Mouse (Mus musculus) splenic B cell, adult 2 months (primary cell): Measurements from ENCODE around the gene Gm20696.
A peak's percentile ranks its signal among the peaks of the same experiment; 100 is the strongest.

Experiments
- DNase-seq: peaks from one replicate; pipeline ENCODE4 v3.0.0-alpha.2; 2011; ENCODE audit warnings: low read depth, low spot score
- H3K27me3 ChIP-seq: 2 replicates; pipeline ENCODE4 v1.6.1; 2012; ENCODE audit warnings: mild to moderate bottlenecking, low read length, moderate library complexity, mixed read lengths; ENCODE audit not compliant: control insufficient read depth, poor library complexity, insufficient read depth, severe bottlenecking
- H3K36me3 ChIP-seq: 2 replicates; pipeline ENCODE4 v1.6.1; 2012; ENCODE audit warnings: mild to moderate bottlenecking, low read length, moderate library complexity, mixed read lengths; ENCODE audit not compliant: control insufficient read depth, poor library complexity, insufficient read depth, severe bottlenecking

Gene Gm20696

GRCm38 (mm10) chr6:99453763-99454520 is 212.7 kb downstream of the Gm20696 start:
- DNase-seq, result no peak
- H3K36me3 ChIP-seq, result no peaks in the 10 kb centered on the region

GRCm38 (mm10) chr6:99452638-99453185 is 213.9 kb downstream of the Gm20696 start:
- DNase-seq, result peak; percentile 79
- Histone ChIP-seq H3K36me3 (no peaks in the 10 kb centered on the region), H3K27me3 (no peaks in the 10 kb centered on the region)

More at GRCm38 (mm10) chr6:99453763-99454520, 212.7 kb downstream of the Gm20696 start:
- no peaks in the 10 kb centered on the region for H3K27me3 ChIP-seq

DNA sequence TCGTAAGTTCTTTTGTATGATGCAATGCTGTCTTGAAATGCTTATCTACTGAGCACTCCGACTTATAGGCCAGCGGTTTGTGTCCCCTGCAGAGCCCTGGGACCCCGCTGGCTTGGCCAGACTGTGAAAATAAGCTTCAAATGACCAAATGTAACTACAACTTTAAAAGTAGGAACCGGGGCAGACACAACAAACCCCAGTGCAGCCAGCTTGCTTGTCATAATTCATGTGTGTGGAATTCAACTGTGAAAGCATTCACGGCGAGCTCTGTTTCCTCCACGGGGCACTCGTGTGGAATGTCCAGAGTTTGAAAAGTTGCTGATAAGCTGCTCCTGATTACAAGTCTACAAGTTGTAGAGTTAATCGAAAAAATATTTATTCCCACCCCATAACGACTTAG is 215.1 kb downstream of the Gm20696 start:
- Histone ChIP-seq H3K27me3 (no peaks in the 10 kb centered on the region), H3K36me3 (no peaks in the 10 kb centered on the region)
- no peak for DNase-seq

DNA sequence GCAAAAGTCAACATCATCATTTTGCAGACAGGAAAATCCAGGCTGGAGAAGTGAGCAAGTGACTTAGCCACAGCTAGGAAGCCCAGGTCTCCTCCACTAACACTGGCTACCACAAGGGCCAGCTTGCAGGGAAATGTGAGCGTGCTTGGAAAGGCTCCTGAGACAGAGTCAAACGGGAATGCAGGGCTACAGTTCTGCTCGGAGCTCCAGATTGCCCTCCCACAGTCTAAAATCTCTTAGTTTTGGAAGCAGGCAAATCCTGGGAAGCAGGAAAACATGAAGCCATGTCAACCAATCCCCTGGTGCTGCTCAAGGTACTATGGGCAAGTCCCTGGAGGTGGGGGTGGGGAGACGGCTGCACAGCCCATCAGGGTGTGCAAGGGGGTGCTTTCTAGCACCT is 219.2 kb downstream of the Gm20696 start:
- no peaks in the 10 kb centered on the region for H3K36me3 ChIP-seq
- DNase-seq, result no peak
- H3K27me3 ChIP-seq, result no peaks in the 10 kb centered on the region

GRCm38 (mm10) chr6:99446801-99447415 is 219.7 kb downstream of the Gm20696 start:
- Histone ChIP-seq H3K27me3 (no peaks in the 10 kb centered on the region), H3K36me3 (no peaks in the 10 kb centered on the region)
- DNase-seq, result no peak

GRCm38 (mm10) chr6:99443460-99443859 is 223.1 kb downstream of the Gm20696 start:
- DNase-seq, result no peak
- Histone ChIP-seq H3K27me3 (no peaks in the 10 kb centered on the region), H3K36me3 (no peaks in the 10 kb centered on the region)

DNA sequence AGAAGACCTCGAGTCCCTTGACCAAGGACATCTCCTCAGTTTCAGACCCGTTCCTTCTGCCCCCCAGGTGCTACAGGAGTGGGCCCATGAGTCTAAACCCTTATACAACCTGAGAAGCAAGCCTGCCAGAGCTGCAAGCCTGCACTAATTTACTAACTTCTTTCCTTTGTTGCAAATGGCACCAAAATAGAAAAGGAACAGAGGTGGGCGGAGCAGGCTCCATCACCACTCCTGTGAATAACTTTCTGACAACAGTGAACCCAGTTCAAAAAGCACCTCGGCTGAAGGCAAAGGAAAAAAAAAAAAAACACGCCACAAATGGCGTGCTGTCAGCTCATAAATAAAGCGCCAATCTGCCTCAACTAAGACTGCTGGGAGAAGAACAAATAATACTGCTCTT is 225.5 kb downstream of the Gm20696 start:
- Histone ChIP-seq H3K27me3 (no peaks in the 10 kb centered on the region), H3K36me3 (no peaks in the 10 kb centered on the region)
- no peak for DNase-seq

GRCm38 (mm10) chr6:99440606-99441005 is 226.0 kb downstream of the Gm20696 start:
- no peaks in the 10 kb centered on the region for H3K27me3 ChIP-seq
- H3K36me3 ChIP-seq, result no peaks in the 10 kb centered on the region
- no peak for DNase-seq

GRCm38 (mm10) chr6:99439878-99440361 is 226.7 kb downstream of the Gm20696 start:
- DNase-seq, result no peak
- Histone ChIP-seq H3K36me3 (no peaks in the 10 kb centered on the region), H3K27me3 (no peaks in the 10 kb centered on the region)

DNA sequence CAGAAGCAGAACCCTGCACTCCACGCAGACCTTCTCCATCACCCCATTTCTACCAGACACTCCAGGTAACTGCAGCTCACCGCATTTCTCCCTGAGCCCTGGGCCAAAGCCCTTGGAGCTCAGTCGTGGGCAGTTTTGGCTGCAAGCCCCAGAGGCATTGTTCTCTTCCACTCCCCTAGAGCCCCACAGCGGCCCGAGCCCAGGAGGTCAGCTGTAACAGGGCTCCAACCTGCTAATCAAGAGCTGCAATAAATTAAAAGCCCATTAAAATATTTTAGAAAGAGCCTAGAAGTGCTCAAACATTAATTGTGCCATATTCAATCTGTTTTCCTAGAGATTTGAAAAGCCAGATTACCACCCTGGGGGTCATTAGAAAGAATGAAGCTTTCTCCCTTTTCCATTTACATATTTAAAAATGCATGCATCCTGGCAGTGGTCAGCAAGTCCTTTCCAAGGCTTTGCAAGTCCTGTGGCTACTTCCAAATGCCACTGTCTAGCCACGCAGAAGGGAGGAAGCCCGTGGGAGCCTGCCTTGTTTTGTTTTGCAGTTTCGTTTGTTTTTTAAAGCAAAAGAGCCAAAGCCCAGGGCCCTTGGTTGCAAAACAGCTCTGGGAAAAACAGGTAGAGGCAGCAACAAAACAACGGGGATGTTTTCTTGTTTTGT is 227.3 kb downstream of the Gm20696 start:
- DNase-seq, result no peak
- Histone ChIP-seq H3K27me3 (no peaks in the 10 kb centered on the region), H3K36me3 (no peaks in the 10 kb centered on the region)

GRCm38 (mm10) chr6:99436371-99436770 is 230.2 kb downstream of the Gm20696 start:
- Histone ChIP-seq H3K27me3 (no peaks in the 10 kb centered on the region), H3K36me3 (no peaks in the 10 kb centered on the region)
- no peak for DNase-seq

- Histone ChIP-seq H3K36me3 (no peaks in the 10 kb centered on the region), H3K27me3 (no peaks in the 10 kb centered on the region)
- DNase-seq, result peak; percentile 44
Observed at GRCm38 (mm10) chr6:99435140-99435539, 231.5 kb downstream of the Gm20696 start.

DNA sequence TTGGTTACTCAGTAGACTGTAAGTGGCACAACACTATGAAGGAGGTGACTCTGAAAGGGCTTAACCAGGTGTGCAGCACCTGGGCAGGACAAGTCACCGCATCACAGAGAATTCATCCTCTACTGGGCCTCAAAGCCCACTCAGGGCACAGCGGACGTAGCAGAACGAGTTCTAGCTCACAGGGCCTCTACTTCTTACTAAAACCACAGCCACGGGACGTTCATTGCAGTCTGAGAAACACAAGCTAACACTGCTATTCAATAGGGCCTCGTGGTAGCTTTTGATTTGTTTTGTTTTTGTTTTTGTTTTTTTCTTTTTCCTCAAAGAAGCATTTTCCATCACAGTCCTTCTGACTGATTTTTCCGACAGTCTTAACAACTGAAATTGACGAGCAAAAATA is 233.6 kb downstream of the Gm20696 start:
- DNase-seq, result no peak
- Histone ChIP-seq H3K36me3 (no peaks in the 10 kb centered on the region), H3K27me3 (no peaks in the 10 kb centered on the region)

DNA sequence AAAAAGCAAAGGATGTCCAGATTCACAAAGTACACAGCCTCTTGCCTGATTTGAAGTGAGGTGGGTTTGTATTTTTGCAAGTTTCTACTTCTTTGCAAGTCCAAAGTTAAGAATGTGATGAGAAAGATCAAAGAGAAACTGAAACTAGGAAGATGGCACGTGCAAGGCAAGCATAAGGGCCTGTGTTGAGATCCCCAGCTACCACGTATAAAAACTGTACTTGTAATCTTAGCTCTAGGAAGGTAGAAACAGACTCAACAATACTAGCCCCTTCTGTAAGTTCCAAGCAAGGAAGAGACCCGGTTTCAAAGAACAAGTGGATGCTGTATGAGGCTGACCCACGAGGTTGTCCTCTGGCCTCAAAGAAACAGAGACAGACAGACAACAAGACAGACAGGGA is 234.7 kb downstream of the Gm20696 start:
- no peaks in the 10 kb centered on the region for H3K27me3 ChIP-seq
- DNase-seq, result peak; percentile 60
- no peaks in the 10 kb centered on the region for H3K36me3 ChIP-seq

GRCm38 (mm10) chr6:99430560-99430959 is 236.0 kb downstream of the Gm20696 start:
- Histone ChIP-seq H3K36me3 (no peaks in the 10 kb centered on the region), H3K27me3 (no peaks in the 10 kb centered on the region)
- no peak for DNase-seq
